Mouse (Mus musculus) T-helper 2 cell (primary cell): Measurements from ENCODE around the gene Tecpr2.
"Not testable (repeated sequence)": the region's sequence is repeated elsewhere in the genome, so short reads cannot be mapped to it uniquely, and the experiment has no call there.

Source experiments
- in situ Hi-C: fragments of 300-600 bp; cut with MboI, MseI; formaldehyde crosslinking; loops from one replicate; pipeline ENCODE4 v1.15.1; 2025; ENCODE audit warnings: high pct_unique_total_duplicates

The Tecpr2 gene

DNA sequence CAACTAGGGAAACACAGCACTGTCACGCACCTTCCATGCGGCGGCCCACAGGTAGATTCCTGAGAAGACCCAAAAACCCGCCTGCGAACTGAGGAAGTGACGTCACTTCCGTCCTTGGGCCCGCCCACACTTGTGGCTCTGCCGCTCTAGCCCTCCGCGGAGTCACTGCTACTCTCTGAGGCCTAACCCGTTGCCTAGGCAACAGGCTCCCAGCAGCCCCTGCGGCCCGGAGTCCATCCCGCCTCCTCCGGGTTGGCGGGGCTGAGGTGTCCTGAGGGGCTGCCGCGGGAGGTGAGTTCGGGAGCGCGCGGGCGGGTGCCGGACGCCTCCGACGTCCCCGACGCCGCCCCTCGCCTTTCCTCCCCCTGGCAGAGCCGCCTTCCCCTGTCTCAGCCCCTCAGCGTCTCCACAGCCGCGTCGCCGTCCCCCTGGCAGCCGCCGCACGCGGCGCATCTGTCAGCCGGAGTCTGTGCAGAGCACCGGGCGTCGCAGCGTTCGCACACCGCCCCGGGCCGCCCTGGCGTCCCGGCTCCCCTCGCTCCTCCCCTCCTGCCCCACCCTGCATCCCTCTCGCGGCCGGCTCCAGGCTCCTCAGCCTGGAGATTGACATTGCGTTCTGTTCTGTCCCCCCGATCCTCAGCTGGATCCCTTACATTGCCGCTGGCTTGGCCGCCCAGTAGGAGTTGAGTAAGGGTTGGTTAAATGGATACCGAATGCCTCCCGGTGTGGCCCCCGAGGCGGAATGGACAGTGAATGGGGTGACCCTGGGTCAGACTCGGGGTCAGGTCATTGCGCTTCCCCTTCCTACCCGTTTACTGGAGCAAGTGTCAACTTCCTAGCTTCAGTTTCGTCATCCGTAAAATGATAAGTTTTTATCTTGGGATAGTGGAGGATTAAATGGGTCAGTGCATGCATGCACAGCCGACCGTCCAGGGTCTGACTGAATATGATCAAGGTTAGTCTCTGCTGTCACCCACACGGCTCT lies at the start of gene Tecpr2, which contains the start of gene Cinp:
Tecpr2 (plus strand) TSS at position 229 of the 985 bp plus-strand sequence.
Cinp (minus strand) TSS at position 110 of the 985 bp plus-strand sequence.
- in situ Hi-C loops = no loop called here

DNA sequence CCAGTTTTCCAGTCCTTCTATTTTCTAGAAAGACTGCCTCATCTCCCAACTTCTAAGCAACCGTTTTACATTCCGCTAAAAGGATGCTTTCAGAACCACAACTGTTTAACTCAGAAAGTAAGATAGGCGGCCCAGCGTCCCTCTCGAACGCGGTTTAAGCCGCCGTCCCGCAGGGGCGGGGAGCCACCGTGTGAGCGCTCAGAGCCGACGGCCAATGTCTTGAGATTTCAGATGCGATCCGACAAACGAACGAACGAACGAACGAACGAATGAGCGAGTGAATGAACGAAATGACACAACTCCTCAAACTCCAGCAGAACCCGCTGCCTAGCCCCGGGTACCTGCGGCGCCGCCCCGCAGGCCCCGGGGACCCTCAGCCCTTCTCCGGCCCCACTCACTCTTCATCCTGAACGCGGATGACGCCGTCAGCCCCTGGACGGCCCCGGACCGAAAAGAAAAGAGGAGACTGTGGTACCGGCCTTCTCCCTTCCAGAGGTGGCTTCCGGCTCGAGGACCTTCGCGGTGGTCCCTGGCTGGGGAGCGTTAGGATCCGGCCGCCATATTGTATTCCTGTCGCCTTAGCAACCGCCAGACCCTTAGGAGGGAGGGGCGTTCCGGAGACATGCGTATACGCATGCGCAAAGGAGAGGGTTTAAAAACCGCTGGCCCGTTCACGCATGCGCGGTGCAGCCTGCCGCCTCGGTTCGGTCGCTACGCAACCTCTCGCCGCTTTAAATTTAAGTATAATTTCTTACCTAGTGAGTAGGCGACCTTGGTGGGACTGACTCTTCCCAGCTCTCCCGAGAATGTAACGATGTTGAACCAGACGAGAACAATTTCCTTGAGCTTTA lies 48.5 kb upstream of the Tecpr2 start, which contains the start of gene Mok:
Mok (minus strand) TSS at position 592 of the 851 bp plus-strand sequence.
- in situ Hi-C loops = loop anchor here (5.0 kb wide), 1 partner anchor 238 kb away; the partner anchor contains the start of gene Dync1h1

DNA sequence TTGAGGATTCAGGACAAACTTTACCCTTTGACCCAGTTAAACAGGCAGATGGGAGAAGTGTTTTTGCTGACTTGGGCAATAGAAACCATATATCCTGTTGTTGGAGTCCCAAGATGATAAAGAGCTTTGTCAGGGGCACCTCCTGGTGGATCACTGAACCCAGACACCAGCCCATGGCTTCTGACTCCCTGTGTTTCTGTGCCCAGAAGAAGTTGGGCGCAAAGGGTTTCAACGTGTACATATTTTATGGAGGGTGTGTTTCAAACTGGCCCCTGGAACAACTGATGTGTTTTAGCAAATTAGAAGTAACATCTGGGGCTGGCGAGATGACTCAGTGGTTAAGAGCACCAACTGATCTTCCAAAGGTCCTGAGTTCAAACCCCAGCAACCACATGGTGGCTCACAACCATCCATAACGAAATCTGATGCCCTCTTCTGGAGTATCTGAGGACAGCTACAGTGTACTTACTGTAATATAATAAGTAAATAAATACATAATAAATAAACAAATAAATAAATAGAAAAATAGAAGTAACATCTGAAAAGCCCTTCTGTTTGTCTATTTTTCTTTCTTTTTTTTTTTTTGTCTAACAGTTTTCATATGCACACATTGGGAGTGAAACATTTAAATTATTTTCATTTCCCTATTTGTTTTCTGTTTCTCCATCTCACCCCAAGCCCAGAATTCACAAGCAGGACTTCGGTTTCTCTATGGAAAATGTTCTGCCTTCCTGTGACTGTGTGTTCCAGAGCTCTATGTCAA lies 47.2 kb upstream of the Tecpr2 start:
- in situ Hi-C loops = loop anchor here (5.0 kb wide), 1 partner anchor 240 kb away; the partner anchor contains the start of gene Dync1h1

DNA sequence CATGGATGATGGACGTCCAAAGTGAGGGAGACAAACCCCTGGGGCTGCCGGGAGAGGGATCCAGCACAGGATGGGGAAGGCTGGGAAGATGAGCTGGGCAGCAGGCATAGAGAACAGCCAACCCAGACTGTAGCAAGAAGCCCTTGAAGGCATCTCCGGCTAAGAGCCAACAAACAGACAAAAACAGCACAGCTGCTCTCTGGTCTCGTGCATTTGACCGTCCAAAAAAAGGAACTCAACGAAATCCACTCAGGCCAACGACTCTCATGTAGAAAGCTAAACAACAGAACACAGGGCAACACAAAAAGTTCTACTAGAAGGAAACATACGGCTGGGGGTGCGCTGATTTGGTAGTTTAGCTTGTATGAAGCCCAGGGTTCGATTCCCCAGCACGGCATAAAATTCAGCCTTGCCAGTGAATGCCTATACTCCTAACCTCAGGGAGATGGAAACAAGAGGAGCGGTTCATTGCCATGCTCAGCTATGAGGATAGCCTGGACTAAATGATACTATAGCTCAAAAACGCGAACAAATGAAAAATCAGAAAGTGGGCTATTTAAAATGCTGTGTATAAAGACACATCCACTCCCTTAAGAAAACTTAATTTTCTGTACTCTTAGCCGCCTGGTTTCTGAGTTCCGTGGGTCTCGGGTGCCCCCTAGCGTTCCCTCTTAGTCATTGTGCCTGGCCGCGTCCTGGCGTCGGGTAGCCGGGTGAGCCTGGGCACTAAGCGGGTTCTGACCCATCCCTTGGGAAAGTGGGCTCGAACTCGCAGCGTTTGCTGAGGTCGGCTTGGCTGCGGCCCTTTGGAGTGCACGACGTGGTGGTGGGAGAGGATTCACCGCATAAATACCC lies 45.6 kb upstream of the Tecpr2 start:
- in situ Hi-C loops = loop anchor here (5.0 kb wide), 1 partner anchor 241 kb away; the partner anchor contains the start of gene Dync1h1

DNA sequence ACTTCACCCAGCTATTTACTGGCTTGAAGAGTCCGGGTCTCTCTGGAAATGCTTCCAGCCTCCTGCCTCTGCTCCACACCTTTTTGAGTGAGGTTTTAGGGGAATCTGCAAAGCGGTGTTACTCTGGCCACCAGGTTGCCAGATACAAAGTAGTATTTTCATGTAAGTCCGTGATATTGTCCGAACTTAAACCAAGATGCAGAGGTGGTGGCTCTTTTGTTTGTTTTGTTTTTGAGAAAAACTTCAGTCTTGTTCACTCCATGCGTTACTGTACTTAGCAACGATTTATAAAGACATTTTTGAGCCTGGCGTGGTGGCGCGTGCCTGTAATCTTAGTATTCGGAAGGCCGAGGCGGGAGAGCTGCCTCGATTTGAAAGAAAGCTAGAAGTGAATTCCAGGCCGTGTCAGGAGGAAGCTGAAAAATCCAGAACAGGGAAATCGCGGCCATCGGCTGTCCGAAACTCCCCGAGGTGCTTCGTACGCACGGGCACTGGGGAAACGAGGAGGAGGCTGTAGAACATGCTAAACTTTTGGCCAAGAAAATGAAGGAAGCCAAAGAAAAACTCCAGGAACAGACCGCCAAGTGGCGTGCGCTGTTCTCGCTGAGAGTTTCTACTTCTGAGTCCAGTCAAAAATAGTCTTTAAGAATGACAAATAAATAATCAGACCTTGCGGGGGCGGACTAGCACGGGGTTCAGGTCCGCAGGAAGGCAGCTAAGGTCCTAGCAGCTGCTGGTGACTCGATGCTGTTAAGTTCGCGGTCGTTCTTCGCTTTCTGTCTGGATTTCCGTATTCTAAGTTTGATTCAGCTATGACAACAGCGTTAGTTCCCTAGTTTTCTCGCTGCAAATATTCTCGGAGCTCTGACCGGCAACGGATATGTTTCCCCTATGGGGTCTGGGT lies 44.6 kb upstream of the Tecpr2 start:
- in situ Hi-C loops = loop anchor here (5.0 kb wide), 1 partner anchor 242 kb away; the partner anchor contains the start of gene Dync1h1

DNA sequence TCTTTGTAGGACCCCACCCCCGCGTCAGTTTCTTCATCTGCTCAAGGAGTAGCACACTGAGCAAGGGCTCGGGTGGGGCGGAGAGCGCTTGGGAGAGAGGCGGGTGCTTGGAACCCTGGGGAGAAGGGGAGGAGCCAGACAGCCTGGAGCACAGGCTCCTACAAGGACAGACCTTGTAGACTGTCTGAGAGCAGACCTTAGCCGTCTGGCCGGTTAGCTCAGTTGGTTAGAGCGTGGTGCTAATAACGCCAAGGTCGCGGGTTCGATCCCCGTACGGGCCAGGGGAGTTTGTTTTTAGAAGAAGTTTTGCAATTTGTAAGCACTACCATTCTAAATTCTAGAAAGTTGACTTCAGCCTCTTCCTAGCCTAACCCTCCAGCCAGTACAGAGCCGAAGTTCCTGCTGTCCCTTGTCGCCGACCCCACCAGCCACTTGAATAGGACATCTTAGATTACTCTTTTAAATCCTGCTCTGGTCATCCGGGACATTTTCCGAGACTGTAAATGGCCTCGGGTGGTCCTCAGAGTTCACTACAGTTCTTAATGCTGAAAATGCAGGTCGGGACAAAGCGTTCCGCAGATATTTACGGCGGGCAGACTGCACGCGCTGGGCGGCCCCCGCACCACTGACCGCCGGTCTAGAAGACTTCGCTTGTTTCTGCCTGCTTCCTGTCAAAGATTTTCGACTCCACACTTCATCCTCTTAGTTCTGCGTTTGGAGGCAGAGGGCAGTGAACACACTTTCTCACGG lies 43.8 kb upstream of the Tecpr2 start:
- in situ Hi-C loops = no loop called here

DNA sequence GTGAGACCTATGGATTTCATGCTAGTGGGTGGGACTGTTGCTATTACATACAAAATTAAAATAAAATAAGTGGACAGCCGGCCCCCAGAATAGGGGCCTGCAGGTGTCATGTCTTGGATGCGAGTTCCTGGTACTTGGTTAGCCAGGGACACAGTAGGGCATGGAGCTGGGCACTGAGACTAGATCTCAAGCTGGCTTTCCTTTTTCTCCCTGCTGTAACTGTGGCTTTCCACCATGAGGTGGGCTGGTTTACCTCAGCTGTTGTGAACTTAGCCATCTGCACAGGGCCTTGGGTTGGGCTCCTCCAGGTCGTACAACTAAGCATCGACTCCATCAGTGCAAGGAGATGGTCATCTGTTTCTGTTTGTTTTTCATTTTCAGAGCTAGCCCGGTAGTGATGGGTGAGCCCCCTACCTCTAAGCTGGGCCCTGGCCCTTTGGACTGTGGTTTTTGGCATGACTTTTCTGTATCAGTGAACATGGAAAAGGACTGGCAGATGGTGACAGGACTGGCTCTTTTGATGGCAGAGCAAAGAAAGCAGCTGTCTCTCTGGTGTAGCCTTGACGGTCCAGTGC lies 42.8 kb upstream of the Tecpr2 start:
- in situ Hi-C loops = no loop called here

DNA sequence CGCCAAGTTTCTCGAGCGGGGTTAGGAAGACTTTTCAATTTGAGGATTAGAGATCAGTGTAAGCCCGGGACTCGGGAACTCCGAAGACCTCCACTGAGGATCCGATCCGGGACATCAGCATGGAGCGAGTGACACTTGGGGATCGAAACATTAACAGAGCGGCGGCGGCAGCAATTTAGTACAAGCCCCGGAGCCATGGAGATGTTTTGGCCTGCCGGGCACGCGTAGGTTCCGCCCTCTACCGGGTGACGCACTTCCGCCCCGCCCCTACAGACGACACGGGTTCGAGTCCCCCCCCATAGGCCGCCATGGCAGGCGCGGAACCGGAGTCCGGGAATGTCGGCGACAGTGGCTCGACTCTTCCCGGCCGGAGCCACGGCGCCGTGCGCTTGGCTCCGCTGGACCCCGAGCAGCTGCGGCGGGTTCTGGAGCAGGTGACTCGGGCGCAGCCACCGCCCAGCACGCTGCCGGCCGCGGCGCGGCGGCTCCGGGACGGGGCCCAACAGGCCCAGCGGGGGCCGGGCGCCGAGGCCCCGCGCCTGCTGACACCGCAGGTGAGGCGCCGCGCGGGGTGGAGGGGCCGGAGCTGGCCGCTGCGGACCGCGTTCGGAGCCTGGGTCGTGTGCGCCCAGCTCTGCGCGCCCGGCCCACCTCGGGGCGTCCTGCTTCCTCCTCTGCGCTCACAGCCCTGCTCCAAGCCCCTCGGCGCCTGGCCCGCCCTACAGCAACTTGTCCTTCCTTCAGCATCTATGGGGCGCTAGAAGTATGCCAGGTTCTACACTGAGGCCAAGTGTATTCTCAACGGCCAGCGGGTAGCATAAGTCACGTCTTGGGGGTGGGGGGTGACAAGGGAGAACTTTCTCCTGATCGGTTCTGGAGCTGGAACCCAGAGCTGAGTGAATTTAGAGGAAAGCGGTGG lies 38.8 kb upstream of the Tecpr2 start, which contains the start of gene Zfp839:
Zfp839 (plus strand) TSS at position 244 of the 919 bp plus-strand sequence.
- in situ Hi-C loops = no loop called here

DNA sequence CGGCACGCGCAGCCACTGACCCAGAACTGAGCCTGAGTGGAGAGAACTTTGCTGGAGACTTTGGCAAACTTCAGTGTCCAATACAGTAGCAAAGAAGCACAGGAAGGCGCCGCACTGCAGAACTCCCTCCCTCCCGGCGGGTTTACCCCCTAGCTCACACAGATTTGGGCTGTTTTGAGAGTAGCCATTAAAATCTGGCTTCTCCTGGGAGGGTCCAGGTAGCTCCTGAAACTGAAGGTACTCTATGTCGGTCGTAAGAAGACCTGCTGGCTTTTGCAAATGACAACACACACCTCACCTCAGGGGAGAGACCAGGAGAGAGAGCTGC lies 38.2 kb upstream of the Tecpr2 start:
- in situ Hi-C loops = no loop called here

DNA sequence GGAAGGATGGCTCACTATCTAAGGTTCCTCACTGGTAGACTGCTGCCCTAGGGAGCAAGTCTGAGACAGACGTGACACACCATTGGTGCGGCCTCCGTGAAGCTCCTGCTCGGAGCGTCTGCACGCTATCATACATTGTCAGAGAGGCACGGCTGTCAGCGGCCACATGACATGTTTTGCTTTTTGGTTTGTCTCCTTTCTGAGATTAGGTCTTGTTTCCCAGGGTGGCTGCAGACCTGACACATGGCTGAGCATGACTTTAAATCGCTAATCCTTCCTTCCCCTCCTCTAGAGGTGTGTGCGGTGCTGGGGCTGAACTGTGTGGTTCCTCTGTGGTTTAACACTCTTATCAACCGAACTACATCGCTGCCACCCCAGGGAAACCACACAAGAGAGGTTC lies 37.6 kb upstream of the Tecpr2 start:
- in situ Hi-C loops = no loop called here

DNA sequence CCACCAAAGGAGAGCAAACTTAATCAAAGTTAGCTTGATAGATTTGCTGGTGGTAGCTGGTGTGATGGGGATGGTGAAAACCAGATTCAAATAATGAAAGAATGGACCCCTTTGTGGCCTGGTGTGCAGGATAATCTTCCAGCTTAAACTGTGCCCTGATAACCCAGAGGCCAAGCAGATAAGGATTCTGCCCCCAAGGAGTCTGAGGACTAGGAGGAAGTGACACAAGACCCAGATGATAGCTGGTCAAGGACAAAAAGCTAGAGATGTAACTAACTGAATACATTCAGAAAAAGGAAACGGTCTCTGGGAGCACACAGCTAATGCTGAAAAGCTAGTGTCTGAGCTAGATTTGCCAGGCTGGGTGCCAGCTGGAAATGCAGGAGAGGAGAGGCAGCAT lies 37.1 kb upstream of the Tecpr2 start:
- in situ Hi-C loops = no loop called here

DNA sequence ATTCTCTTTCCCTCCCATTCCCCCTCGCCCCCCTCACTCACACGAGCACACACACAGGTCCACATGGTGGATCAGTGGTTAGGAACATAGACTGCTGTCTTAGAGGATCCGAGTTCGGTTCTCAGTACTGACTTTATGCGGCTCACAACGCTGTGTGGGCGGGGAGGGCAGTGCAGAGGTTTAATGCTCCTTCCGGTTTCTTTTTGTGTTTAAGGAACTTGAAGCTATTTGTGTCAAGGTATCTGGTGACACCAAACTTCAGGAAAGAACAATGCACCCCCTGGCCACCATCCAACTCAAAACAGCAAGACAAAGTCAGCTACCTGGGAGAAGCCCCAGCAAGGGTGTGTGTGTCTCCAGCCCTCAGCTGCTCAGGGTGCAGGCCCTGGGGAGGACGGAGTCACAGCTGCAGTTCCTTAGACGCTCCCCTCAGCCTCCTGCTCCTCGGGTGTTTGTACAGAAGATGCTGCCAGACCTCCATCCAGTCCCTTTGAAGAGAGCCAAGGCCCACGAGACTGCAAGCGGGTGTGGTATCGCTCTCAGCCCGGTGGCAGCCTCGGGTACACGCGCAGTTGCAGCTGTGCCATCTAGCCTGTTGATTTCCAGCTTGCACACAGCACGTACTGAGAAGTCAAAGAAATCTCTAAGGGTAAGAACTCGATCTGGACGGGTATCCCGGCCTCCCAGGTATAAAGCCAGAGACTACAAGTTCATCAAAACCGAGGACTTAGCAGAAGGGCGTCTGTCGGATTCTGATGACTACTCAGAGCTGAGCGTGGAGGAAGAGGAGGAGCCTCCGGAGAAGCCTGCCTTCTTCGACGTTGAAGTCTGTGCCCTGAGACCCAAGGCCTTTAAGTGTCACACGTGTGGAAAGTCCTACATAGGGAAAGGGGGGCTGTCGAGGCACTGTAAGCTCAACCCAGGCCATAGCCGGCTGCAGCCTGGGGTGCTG lies 34.0 kb upstream of the Tecpr2 start:
- in situ Hi-C loops = no loop called here

DNA sequence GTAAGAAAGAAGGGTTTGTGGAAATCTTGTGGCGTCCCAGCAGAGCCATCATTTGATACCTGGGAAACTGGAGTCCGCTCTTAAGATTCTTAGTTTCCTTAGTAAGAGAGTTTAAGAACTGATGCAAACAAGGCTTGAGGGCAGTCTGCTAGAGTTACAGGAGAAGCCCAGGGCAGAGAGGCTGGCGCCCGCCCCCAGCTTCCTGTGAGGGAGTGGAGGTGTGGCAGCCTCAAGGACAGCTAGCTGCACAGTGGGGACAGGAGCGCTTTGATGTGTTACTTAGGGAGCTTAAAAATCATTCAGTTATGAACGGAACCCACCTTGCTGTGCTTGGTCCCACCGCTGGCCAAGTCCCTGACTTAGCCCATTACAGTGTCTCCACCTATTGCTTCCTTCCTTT lies 31.9 kb upstream of the Tecpr2 start:
- in situ Hi-C loops = no loop called here

DNA sequence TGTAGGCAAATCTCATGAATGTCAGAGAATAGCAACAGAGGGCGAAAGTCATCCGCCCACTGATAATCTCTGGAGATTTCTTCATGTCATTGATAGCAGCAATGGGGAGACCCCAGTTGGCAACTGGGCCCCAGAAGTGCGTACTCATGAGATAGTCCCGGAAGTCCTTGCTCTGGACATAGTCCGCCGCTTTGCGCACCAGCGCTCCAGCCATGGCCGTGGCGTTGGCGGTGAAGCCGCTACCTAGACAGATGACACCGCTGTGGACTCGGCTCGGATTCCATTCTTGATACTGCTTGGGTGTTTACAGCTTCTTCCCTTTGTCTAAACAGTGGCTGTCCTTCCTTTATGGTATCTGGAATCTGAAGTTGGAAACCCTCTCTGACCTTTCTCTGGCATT lies 30.4 kb upstream of the Tecpr2 start:
- in situ Hi-C loops = not testable (repeated sequence)

DNA sequence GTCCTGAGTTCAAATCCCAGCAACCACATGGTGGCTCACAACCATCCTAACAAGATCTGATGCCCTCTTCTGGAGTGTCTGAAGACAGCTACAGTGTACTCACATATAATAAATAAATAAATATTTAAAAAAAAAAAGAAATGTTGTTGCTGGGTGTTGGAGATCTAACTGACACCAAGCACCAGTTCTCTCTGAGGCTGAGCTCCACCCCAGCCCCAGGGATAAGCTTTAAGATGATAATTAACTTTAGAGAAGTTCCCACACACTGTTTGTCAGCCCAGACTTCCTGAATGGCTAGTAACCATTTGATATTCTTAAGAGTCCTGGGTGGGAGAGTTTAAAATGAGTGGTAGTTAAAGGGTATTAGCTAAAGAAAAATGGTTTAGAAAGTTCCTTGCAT lies 28.8 kb upstream of the Tecpr2 start:
- in situ Hi-C loops = no loop called here

DNA sequence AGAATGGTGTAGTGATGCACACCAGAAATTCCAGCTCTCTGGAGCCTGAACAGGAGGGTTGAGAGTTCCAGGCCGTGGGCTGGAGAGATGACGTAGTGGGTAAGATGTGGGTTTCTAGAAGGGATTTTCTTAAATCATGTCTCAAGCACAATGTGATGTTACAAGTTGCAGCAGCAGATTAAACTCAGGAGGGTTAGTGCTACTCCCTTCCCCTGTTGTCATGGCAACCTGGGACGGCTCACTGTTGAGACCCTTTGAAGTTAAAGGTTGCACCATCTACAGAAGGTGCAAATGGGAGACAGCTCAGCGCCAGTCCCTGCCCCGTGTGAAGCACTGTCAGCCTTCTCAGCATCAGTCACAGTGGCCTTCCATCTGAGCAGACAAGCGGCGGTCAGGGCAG lies 27.8 kb upstream of the Tecpr2 start:
- in situ Hi-C loops = no loop called here
